In the genomic region with DNA sequence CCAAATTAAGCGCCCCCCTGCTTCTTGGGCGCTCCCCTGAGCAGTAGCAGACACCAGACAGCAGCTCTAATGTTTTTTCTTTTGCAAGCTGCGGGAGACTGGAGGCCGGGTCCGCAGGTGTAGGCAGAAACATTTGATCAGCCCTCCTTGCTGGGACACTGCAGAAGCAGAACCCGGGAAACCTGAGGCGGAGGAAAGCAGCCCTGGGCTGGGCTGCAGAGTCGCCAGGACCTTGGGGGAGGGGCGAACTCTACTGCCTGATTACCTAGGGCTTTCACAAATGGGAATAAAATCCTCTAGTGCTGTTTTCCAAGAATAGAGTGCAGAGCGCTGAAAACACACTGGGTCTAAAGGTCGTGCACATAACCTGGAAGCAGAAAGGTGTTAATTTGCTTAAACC, we compare ENCODE assay signal across 8 mouse cellular contexts. TPM values are rescaled to one million over a fixed set of nuclear protein-coding genes. Genes with fewer than 3 reads are reported as not detected.
DNase-seq lines count a peak whose midpoint lies in the region; ATAC-seq and TF ChIP-seq lines count a peak whose summit lies in the region.

No protein-coding gene starts in this region.

- 0 out of 2 replicates have a peak overlapping the region, but pooled peaks have one; percentile 2 for H3K9ac ChIP-seq in lung, embryonic 15.5 days

- H3K4me3 ChIP-seq in layer of hippocampus, adult 2 months = peak overlapping the region; percentile 33; the same call in 1 of the 2 replicates
- peak overlapping the region; percentile 48 for H3K4me3 ChIP-seq in lung, embryonic 15.5 days
- H3K4me3 ChIP-seq in small intestine, adult 2 months (ENCODE audit: low read depth, low read length) = peak overlapping the region; percentile 54

- H3K9me3 ChIP-seq in lung, embryonic 15.5 days = no peaks in the 10 kb centered on the region

- 6% methylated on average over 11 of the region's 11 CpGs for WGBS in lung, embryonic 15.5 days
- 11% methylated on average over 11 of the region's 11 CpGs for WGBS in small intestine, adult 2 months

- no peak for TF ChIP-seq POLR2A in small intestine, adult 2 months (IDR thresholded peaks at IDR 0.05; ENCODE audit: low read depth, low read length)

- H3K4me1 ChIP-seq in lung, embryonic 15.5 days = 0 out of 2 replicates have a peak, but pooled peaks cover 8% of the 10 kb centered on the region
- H3K4me1 ChIP-seq in small intestine, adult 2 months (ENCODE audit: control insufficient read depth, insufficient read depth, insufficient read length, low read length) = peaks cover 28% of the 10 kb centered on the region

- peak overlapping the region; percentile 78 for H3K4me2 ChIP-seq in lung, embryonic 15.5 days

- DNase-seq in layer of hippocampus, adult 2 months (ENCODE audit: low spot score in 2 of 2) = no peak
- DNase-seq in layer of hippocampus, postnatal 25 days (ENCODE audit: extremely low spot score in 1 of 2, low spot score in 1 of 2) = no peak
- peak; percentile 42 to 55 for DNase-seq in gastrocnemius, postnatal 36 days
- DNase-seq in kidney, adult 18-20 months = peak; percentile 76
- DNase-seq in left cerebral cortex, adult 11 months (ENCODE audit: low spot score) = no peak

- H3K36me3 ChIP-seq in lung, embryonic 15.5 days = no peaks in the 10 kb centered on the region
- H3K36me3 ChIP-seq in small intestine, adult 2 months (ENCODE audit: control insufficient read depth, insufficient read depth, low read length) = peaks cover 7% of the 10 kb centered on the region; the same call in 1 of the 2 replicates

- no peak overlapping the region for H3K27ac ChIP-seq in layer of hippocampus, adult 2 months
- H3K27ac ChIP-seq in lung, embryonic 15.5 days = no peak overlapping the region; the same call in 1 of the 2 replicates
- H3K27ac ChIP-seq in small intestine, adult 2 months (ENCODE audit: insufficient read depth, low read depth, low read length) = no peak overlapping the region

- ATAC-seq in lung, embryonic 15.5 days (ENCODE audit: borderline replicate concordance, extremely low read depth, low FRiP score, low TSS enrichment) = no peak
- ATAC-seq in granulocyte monocyte progenitor cell, adult 5-6 weeks (replicated peaks; ENCODE audit: poor library complexity, severe bottlenecking) = no peak

- TF ChIP-seq CTCF in layer of hippocampus, adult 2 months (conservative IDR thresholded peaks at IDR 0.05) = no peak
- TF ChIP-seq CTCF in small intestine, adult 2 months (IDR thresholded peaks at IDR 0.05; ENCODE audit: extremely low read depth, insufficient read length, insufficient replicate concordance, low read depth, low read length) = no peak

- intact Hi-C loops in gastrocnemius, postnatal 36 days (cut with DNase I) = loop anchor here (2.0 to 5.0 kb wide), 2 partner anchors 37 to 67 kb away; no protein-coding TSS in a partner anchor

- peaks cover 23% of the 10 kb centered on the region for H3K27me3 ChIP-seq in lung, embryonic 15.5 days
- H3K27me3 ChIP-seq in small intestine, adult 2 months (ENCODE audit: control insufficient read depth, insufficient read depth, low read length) = no peaks in the 10 kb centered on the region

RNA-seq across cellular contexts. Expression of a gene that starts 1.3 kb away (rescaled TPM):
- total RNA-seq in layer of hippocampus, adult 2 months (2021) = 1 to 10 TPM; 3.3 to 4.2 TPM
- 1 to 10 TPM; 2.7 to 3.0 TPM for total RNA-seq in layer of hippocampus, postnatal 25 days (2021)
- 100 to 1,000 TPM; 138 to 144 TPM for total RNA-seq in gastrocnemius, postnatal 36 days (2021)
- polyA plus RNA-seq in lung, embryonic 15.5 days (2015; fragmentation: Nextera tagmentation; extraction: Ambion mirVana) = 10.0 and 13.1 TPM in 2 replicates
- 9.1 and 26.7 TPM in 2 replicates for polyA plus RNA-seq in small intestine, adult 2 months (2012; rRNA removed)
- total RNA-seq in granulocyte monocyte progenitor cell, adult 5-6 weeks (2014; fragmentation: Nextera tagmentation) = 0.26 TPM in 1 of 2 replicates, not detected in the other
- 0.26 and 0.57 TPM in 2 replicates for total RNA-seq in granulocyte monocyte progenitor cell, adult 5-6 weeks (2017)

Comparison
In these comparisons a context has a peak if more than half of its experiments do, and no peak if none do; other contexts are left out.
1. DNase-seq: peak in gastrocnemius, postnatal 36 days (2 of 2) and kidney, adult 18-20 months (single experiment); none in layer of hippocampus, adult 2 months (0 of 2), layer of hippocampus, postnatal 25 days (0 of 2) and left cerebral cortex, adult 11 months (single experiment).
2. RNA of a gene that starts 1.3 kb away (total RNA-seq): 138 to 144 TPM in gastrocnemius, postnatal 36 days; 3.3 to 4.2 TPM in layer of hippocampus, adult 2 months, 2.7 to 3.0 TPM in layer of hippocampus, postnatal 25 days and 0.26 to 0.57 TPM in granulocyte monocyte progenitor cell, adult 5-6 weeks; every median in the first group is over 10 times any median in the second.
3. Peak in every context shown above with its lines, with median percentiles within 50 percentile points of each other: H3K4me3 ChIP-seq.